Mouse (Mus musculus): ENCODE measurements around the gene Tmem135. TPM values are rescaled to one million over a fixed set of nuclear protein-coding genes. Genes with fewer than 3 reads are reported as not detected.
A peak's percentile ranks its signal among the peaks of the same experiment; 100 is the strongest.

Tmem135 gene
- polyA plus RNA-seq, 1 experiment from 2014 or later, result 26.1 TPM

- no peaks in the 10 kb centered on the region for H3K9me3 ChIP-seq (replicated peaks)
- H3K4me3 ChIP-seq, result no peak overlapping the region
- WGBS, result 68% methylated on average over 5 of the region's 5 CpGs
- H3K4me1 ChIP-seq (replicated peaks), result no peaks in the 10 kb centered on the region
- no peak overlapping the region for H3K9ac ChIP-seq
- H3K27me3 ChIP-seq, result no peaks in the 10 kb centered on the region
- H3K4me2 ChIP-seq, result no peak overlapping the region
- ATAC-seq (replicated peaks; ENCODE audit: insufficient number of reproducible peaks, insufficient read depth, low FRiP score, low read depth), result no peak
- no peak overlapping the region for H3K27ac ChIP-seq
- peaks cover 16% of the 10 kb centered on the region for H3K36me3 ChIP-seq
These were observed 269.0 kb downstream of the Tmem135 start for GRCm38 (mm10) chr7:89134884-89135511.

GRCm38 (mm10) chr7:89126063-89126882, 277.7 kb downstream of the Tmem135 start:
- Histone ChIP-seq H3K27ac (no peak overlapping the region), H3K9me3 (replicated peaks) (no peaks in the 10 kb centered on the region), H3K27me3 (no peaks in the 10 kb centered on the region), H3K9ac (no peak overlapping the region), H3K4me1 (replicated peaks) (no peaks in the 10 kb centered on the region), H3K4me3 (no peak overlapping the region), H3K4me2 (no peak overlapping the region), H3K36me3 (no peaks in the 10 kb centered on the region)
- WGBS, result 55% methylated on average over 7 of the region's 7 CpGs
- ATAC-seq (replicated peaks; ENCODE audit: insufficient number of reproducible peaks, insufficient read depth, low FRiP score, low read depth), result no peak

- ATAC-seq (replicated peaks; ENCODE audit: insufficient number of reproducible peaks, insufficient read depth, low FRiP score, low read depth), result peak; percentile 70
These were observed 287.8 kb downstream of the Tmem135 start for GRCm38 (mm10) chr7:89116261-89116664.

GRCm38 (mm10) chr7:89115633-89116032, 288.4 kb downstream of the Tmem135 start:
- Histone ChIP-seq H3K27ac (peak overlapping the region; percentile 79), H3K4me3 (no peak overlapping the region), H3K9ac (no peak overlapping the region), H3K4me1 (replicated peaks) (no peaks in the 10 kb centered on the region), H3K36me3 (no peaks in the 10 kb centered on the region), H3K4me2 (no peak overlapping the region), H3K9me3 (replicated peaks) (no peaks in the 10 kb centered on the region), H3K27me3 (no peaks in the 10 kb centered on the region)
- ATAC-seq (replicated peaks; ENCODE audit: insufficient number of reproducible peaks, insufficient read depth, low FRiP score, low read depth), result peak; percentile 72
- WGBS, result 68% methylated on average over 3 of the region's 3 CpGs

More at GRCm38 (mm10) chr7:89116261-89116664, 287.8 kb downstream of the Tmem135 start:
- H3K9ac ChIP-seq, result no peak overlapping the region
- H3K27ac ChIP-seq, result peak overlapping the region; percentile 79
- H3K36me3 ChIP-seq, result no peaks in the 10 kb centered on the region
- no peaks in the 10 kb centered on the region for H3K27me3 ChIP-seq
- WGBS, result 31% methylated on average over 1 of the region's 1 CpGs
- no peaks in the 10 kb centered on the region for H3K4me1 ChIP-seq (replicated peaks)
- H3K9me3 ChIP-seq (replicated peaks), result no peaks in the 10 kb centered on the region
- H3K4me3 ChIP-seq, result no peak overlapping the region
- H3K4me2 ChIP-seq, result no peak overlapping the region

- H3K27me3 ChIP-seq, result no peaks in the 10 kb centered on the region
- no peak overlapping the region for H3K4me2 ChIP-seq
- H3K9me3 ChIP-seq (replicated peaks), result no peaks in the 10 kb centered on the region
- no peak overlapping the region for H3K27ac ChIP-seq
- no peak for ATAC-seq (replicated peaks; ENCODE audit: insufficient number of reproducible peaks, insufficient read depth, low FRiP score, low read depth)
- H3K9ac ChIP-seq, result no peak overlapping the region
- H3K4me3 ChIP-seq, result no peak overlapping the region
- WGBS, result 64% methylated on average over 2 of the region's 2 CpGs
- H3K4me1 ChIP-seq (replicated peaks), result no peaks in the 10 kb centered on the region
- H3K36me3 ChIP-seq, result no peaks in the 10 kb centered on the region
These were observed 297.6 kb downstream of the Tmem135 start for GRCm38 (mm10) chr7:89106421-89106820.

- H3K4me1 ChIP-seq (replicated peaks), result no peaks in the 10 kb centered on the region
- ATAC-seq (replicated peaks; ENCODE audit: insufficient number of reproducible peaks, insufficient read depth, low FRiP score, low read depth), result no peak
- no peak overlapping the region for H3K4me2 ChIP-seq
- no peaks in the 10 kb centered on the region for H3K36me3 ChIP-seq
- no peak overlapping the region for H3K4me3 ChIP-seq
- no peak overlapping the region for H3K27ac ChIP-seq
- H3K9me3 ChIP-seq (replicated peaks), result no peaks in the 10 kb centered on the region
- no peaks in the 10 kb centered on the region for H3K27me3 ChIP-seq
- 74% methylated on average over 4 of the region's 4 CpGs for WGBS
- no peak overlapping the region for H3K9ac ChIP-seq
These were observed 304.3 kb downstream of the Tmem135 start for GRCm38 (mm10) chr7:89099756-89100155.

Small RNA genes within 50 kb of the gene (microRNA-seq; reads per million reads assigned to microRNA genes)
- gene Gm22171 (not detected), gene Gm24659 (not detected)

Other genes with a start within 250 kb of the Tmem135 start
- gene Fzd4, start 133 bp upstream of the Tmem135 start, polyA plus RNA-seq (2015; fragmentation: Nextera tagmentation; extraction: Ambion mirVana), result 9.3 and 10.0 TPM in 2 replicates
- gene Prss23, start 123.0 kb upstream of the Tmem135 start, polyA plus RNA-seq (2015; fragmentation: Nextera tagmentation; extraction: Ambion mirVana), result 27.4 and 29.8 TPM in 2 replicates
- gene Me3, start 228.2 kb upstream of the Tmem135 start, polyA plus RNA-seq (2015; fragmentation: Nextera tagmentation; extraction: Ambion mirVana), result 5.7 and 7.5 TPM in 2 replicates